Mouse (Mus musculus) spleen, adult 2 months (tissue): ENCODE measurements at regions not wholly inside any gene's neighbourhood (a gene's known extent, or its start where the extent isn't known, plus 50 kb on each side); places are given as distances from the start of the nearest gene placed in this dataset.

ENCODE experiments used
- CTCF ChIP-seq: fragments of 200-500 bp; IDR thresholded peaks from 2 replicates; pipeline ENCODE4 v1.5.1; 2011; ENCODE audit warnings: mild to moderate bottlenecking, inconsistent platforms; ENCODE audit not compliant: insufficient read depth, insufficient read length, insufficient replicate concordance; ENCODE audit errors: extremely low read depth
- POLR2A ChIP-seq: fragments of 200-500 bp; IDR thresholded peaks from 2 replicates; pipeline ENCODE4 v1.6.1; 2011; ENCODE audit warnings: low read depth, low read length, inconsistent platforms

- TF ChIP-seq POLR2A (no peak), CTCF (no peak)
These were observed 232.0 kb downstream of the Sipa1l2 start for GRCm38 (mm10) chr8:125337444-125338077.
